Mouse (Mus musculus): ENCODE measurements around the gene Lpar6.

DNA sequence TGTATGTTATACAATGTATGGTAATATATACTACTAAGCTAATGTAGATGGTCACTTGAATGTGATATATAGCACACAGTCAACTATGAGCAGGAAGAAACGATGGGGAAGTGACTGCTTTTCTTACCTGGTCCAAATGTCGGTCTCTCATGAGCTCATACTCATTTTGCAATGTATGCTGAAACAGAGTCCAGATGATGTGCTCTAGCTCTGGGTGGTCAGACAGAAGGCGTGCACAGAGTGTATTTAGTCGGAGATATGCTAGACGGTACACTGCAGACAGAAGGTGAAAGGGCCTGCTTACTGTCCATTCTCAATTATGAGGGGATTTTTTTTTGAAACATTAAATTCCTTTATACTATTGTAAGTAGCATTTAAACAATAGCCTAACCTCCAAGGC is 26.2 kb upstream of the Lpar6 start:
- TF ChIP-seq CTCF (IDR thresholded peaks at IDR 0.05; ENCODE audit: control insufficient read depth, insufficient read depth, low read length) = no peak
- TF ChIP-seq POLR2A (IDR thresholded peaks at IDR 0.05; ENCODE audit: borderline replicate concordance, control insufficient read depth, low read depth, low read length) = no peak

Data from bone marrow, adult 2 months (tissue).